Mouse (Mus musculus): ENCODE results near the gene Gab2. TPM values are rescaled to one million over a fixed set of nuclear protein-coding genes. Genes with fewer than 3 reads are reported as not detected.

Gab2 gene
- polyA plus RNA-seq (2015; fragmentation: Illumina TruSeq; extraction: RNeasy Lipid Tissue Mini Kit (QIAGEN cat#74804); ENCODE audit: insufficient read depth, low read depth, low replicate concordance), result 2.0 TPM

GRCm38 (mm10) chr7:97081242-97081958 lies at the start of gene Gab2:
Gene Gab2, plus strand, starts transcription at chr7:97081586.

GRCm38 (mm10) chr7:97331726-97332666 lies 250.6 kb downstream of the Gab2 start, which contains the start of the genes Usp35 and Kctd21:
Gene Usp35, minus strand, starts transcription at chr7:97332020.
Gene Kctd21, plus strand, starts transcription at chr7:97332327.

Other genes with a start within 250 kb of the Gab2 start
- gene Nars2, start 130.1 kb upstream of the Gab2 start, polyA plus RNA-seq (2015; fragmentation: Illumina TruSeq; extraction: RNeasy Lipid Tissue Mini Kit (QIAGEN cat#74804); ENCODE audit: insufficient read depth, low read depth, low replicate concordance), result 2.0 TPM

Measured in pancreas, adult 10 weeks (tissue).